Mouse (Mus musculus): ENCODE measurements around the gene Clec2g. TPM values are rescaled to one million over a fixed set of nuclear protein-coding genes. Genes with fewer than 3 reads are reported as not detected.
"Not testable (repeated sequence)": the region's sequence is repeated elsewhere in the genome, so short reads cannot be mapped to it uniquely, and the experiment has no call there.

Gene Clec2g
- polyA plus RNA-seq, 1 experiment: 0.35 TPM

DNA sequence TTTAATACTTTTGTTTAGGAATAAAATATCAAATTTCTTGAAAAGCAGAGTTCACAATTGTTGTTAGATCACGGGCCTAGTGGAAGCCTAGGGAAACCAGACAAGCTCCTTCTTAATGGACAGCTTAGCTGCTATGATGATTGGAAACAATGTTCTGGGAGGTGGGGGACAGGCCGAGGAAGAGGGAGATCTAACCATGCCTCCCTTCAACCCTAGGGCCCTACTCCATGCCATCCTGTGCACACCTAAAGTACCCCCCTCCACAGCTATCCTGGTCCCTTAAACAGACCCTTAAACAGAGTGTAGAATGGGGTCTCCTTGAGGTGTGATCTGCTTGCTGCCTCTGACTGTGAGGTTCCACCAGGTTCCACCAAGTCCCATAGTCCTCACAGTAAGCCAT is 38.0 kb downstream of the Clec2g start:
- WGBS: 89% methylated on average over 2 of the region's 2 CpGs
- DNase-seq (ENCODE audit: low read depth in 1 of 2, low spot score in 2 of 2): no peak
- Histone ChIP-seq H3K4me1 (ENCODE audit: control insufficient read depth, insufficient read depth, insufficient read length) (peaks cover 11% of the 10 kb centered on the region; the same call in 1 of the 2 replicates), H3K4me3 (ENCODE audit: extremely low read depth, insufficient read depth, insufficient read length) (peak overlapping the region; percentile 38; the same call in 1 of the 2 replicates), H3K36me3 (ENCODE audit: control insufficient read depth, insufficient read depth, low read length) (peaks cover 16% of the 10 kb centered on the region), H3K27ac (ENCODE audit: insufficient read depth, low read length) (peak overlapping the region; percentile 72), H3K27me3 (ENCODE audit: control insufficient read depth, insufficient read depth, low read length) (no peaks in the 10 kb centered on the region)
- TF ChIP-seq CTCF (IDR thresholded peaks at IDR 0.05; ENCODE audit: extremely low read depth, insufficient read depth, insufficient read length, insufficient replicate concordance) (no peak), POLR2A (IDR thresholded peaks at IDR 0.05; ENCODE audit: low read depth, low read length) (no peak)

DNA sequence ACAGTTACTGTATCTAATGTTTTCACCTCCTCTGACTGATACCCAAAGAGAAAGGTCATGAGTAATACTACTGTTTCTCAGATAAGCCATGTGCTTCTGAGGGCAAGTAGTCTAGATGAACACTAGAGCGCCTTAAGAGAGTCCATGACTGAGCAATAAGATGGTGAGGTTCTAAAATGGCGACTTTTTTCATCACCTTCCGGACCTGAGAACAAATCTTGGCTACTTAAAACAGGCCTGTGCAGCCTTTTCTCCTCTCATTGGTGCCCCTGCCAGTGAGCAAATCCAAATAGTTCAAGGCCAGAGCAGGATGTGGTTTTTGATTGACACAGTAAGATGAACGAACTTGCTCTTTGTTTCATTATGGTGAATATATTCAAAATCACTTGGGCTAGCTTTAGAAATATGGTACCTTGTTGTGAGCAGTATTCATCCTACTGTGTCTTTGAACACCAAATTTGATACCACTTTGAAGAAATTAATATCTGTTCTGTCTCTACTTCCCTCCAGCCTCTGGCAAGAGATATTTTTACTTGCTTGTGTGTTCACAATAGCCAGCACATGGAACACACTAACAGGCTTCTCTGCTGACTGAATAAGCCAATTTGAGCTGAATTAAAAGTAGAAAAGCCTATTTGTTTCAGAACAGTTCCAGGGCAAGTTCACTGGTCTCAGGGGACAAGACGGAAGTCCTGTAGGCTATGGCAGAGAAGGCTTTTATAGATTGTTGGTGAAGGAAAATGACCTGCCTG is 38.7 kb downstream of the Clec2g start:
- peak overlapping the region; percentile 87 for H3K27ac ChIP-seq (ENCODE audit: insufficient read depth, low read length)
- peak; percentile 25 to 29 for DNase-seq (ENCODE audit: low read depth in 1 of 2, low spot score in 2 of 2)
- H3K36me3 ChIP-seq (ENCODE audit: control insufficient read depth, insufficient read depth, low read length): peaks cover 16% of the 10 kb centered on the region
- TF ChIP-seq CTCF (IDR thresholded peaks at IDR 0.05; ENCODE audit: extremely low read depth, insufficient read depth, insufficient read length, insufficient replicate concordance): no peak
- TF ChIP-seq POLR2A (IDR thresholded peaks at IDR 0.05; ENCODE audit: low read depth, low read length): no peak
- H3K27me3 ChIP-seq (ENCODE audit: control insufficient read depth, insufficient read depth, low read length): no peaks in the 10 kb centered on the region
- H3K4me1 ChIP-seq (ENCODE audit: control insufficient read depth, insufficient read depth, insufficient read length): peaks cover 11% of the 10 kb centered on the region; the same call in 1 of the 2 replicates
- 49% methylated on average over 5 of the region's 5 CpGs for WGBS
- H3K4me3 ChIP-seq (ENCODE audit: extremely low read depth, insufficient read depth, insufficient read length): peak overlapping the region; percentile 60

- Histone ChIP-seq H3K4me1 (ENCODE audit: control insufficient read depth, insufficient read depth, insufficient read length) (peaks cover 11% of the 10 kb centered on the region; the same call in 1 of the 2 replicates), H3K27me3 (ENCODE audit: control insufficient read depth, insufficient read depth, low read length) (no peaks in the 10 kb centered on the region), H3K36me3 (ENCODE audit: control insufficient read depth, insufficient read depth, low read length) (peaks cover 16% of the 10 kb centered on the region), H3K4me3 (ENCODE audit: extremely low read depth, insufficient read depth, insufficient read length) (peak overlapping the region; percentile 60), H3K27ac (ENCODE audit: insufficient read depth, low read length) (peak overlapping the region; percentile 87)
- TF ChIP-seq POLR2A (IDR thresholded peaks at IDR 0.05; ENCODE audit: low read depth, low read length) (no peak), CTCF (IDR thresholded peaks at IDR 0.05; ENCODE audit: extremely low read depth, insufficient read depth, insufficient read length, insufficient replicate concordance) (no peak)
- WGBS: 88% methylated on average over 3 of the region's 3 CpGs
- DNase-seq (ENCODE audit: low read depth in 1 of 2, low spot score in 2 of 2): no peak
Measured at GRCm38 (mm10) chr6:128973439-128973697, 39.2 kb downstream of the Clec2g start.

- not testable (repeated sequence) for H3K4me1 ChIP-seq (ENCODE audit: control insufficient read depth, insufficient read depth, insufficient read length); H3K27me3 ChIP-seq (ENCODE audit: control insufficient read depth, insufficient read depth, low read length); H3K36me3 ChIP-seq (ENCODE audit: control insufficient read depth, insufficient read depth, low read length)
- Histone ChIP-seq H3K27ac (ENCODE audit: insufficient read depth, low read length) (peak overlapping the region; percentile 81), H3K4me3 (ENCODE audit: extremely low read depth, insufficient read depth, insufficient read length) (peak overlapping the region; percentile 48)
- peak in 1 of 2 experiments; percentile 27 for DNase-seq (ENCODE audit: low read depth in 1 of 2, low spot score in 2 of 2)
Measured at GRCm38 (mm10) chr6:128974850-128975249, 40.7 kb downstream of the Clec2g start.

GRCm38 (mm10) chr6:128976194-128976593 is 42.0 kb downstream of the Clec2g start:
- Histone ChIP-seq H3K36me3 (ENCODE audit: control insufficient read depth, insufficient read depth, low read length) (peaks cover 3% of the 10 kb centered on the region), H3K4me3 (ENCODE audit: extremely low read depth, insufficient read depth, insufficient read length) (no peak overlapping the region), H3K27ac (ENCODE audit: insufficient read depth, low read length) (peak overlapping the region; percentile 95), H3K4me1 (ENCODE audit: control insufficient read depth, insufficient read depth, insufficient read length) (peaks cover 5% of the 10 kb centered on the region; the same call in 1 of the 2 replicates), H3K27me3 (ENCODE audit: control insufficient read depth, insufficient read depth, low read length) (no peaks in the 10 kb centered on the region)
- TF ChIP-seq POLR2A (IDR thresholded peaks at IDR 0.05; ENCODE audit: low read depth, low read length) (peak; percentile 22; the same call in 1 of the 2 replicates), CTCF (IDR thresholded peaks at IDR 0.05; ENCODE audit: extremely low read depth, insufficient read depth, insufficient read length, insufficient replicate concordance) (no peak)
- peak; percentile 29 to 33 for DNase-seq (ENCODE audit: low read depth in 1 of 2, low spot score in 2 of 2)

- not testable (repeated sequence) for H3K4me3 ChIP-seq (ENCODE audit: extremely low read depth, insufficient read depth, insufficient read length); H3K36me3 ChIP-seq (ENCODE audit: control insufficient read depth, insufficient read depth, low read length); DNase-seq (ENCODE audit: low read depth in 1 of 2, low spot score in 2 of 2); H3K4me1 ChIP-seq (ENCODE audit: control insufficient read depth, insufficient read depth, insufficient read length); H3K27ac ChIP-seq (ENCODE audit: insufficient read depth, low read length); H3K27me3 ChIP-seq (ENCODE audit: control insufficient read depth, insufficient read depth, low read length)
- WGBS: 86% methylated on average over 4 of the region's 4 CpGs
Measured at GRCm38 (mm10) chr6:128981951-128982541, 47.9 kb downstream of the Clec2g start.

DNA sequence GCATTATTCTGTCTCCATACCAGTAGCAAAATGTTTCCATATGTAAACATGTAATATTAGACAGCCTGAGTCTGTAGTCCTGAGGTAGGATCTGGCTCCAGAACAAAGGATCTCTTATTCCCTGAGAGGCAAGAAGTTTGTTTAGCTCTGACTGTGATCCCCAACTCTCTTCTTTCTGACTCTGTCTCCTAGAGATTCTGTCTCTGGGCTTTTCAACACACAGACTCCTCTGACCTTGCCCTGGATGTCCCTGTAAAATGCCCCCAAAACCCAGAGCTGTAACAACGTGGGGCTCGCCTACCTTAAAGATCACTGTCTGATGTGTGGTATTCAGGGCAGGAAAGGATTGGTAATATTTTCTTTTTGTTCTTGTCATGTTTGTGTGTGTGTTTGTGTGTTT is 58.2 kb downstream of the Clec2g start:
- 77% methylated on average over 2 of the region's 2 CpGs for WGBS
- Histone ChIP-seq H3K27me3 (ENCODE audit: control insufficient read depth, insufficient read depth, low read length) (no peaks in the 10 kb centered on the region), H3K36me3 (ENCODE audit: control insufficient read depth, insufficient read depth, low read length) (no peaks in the 10 kb centered on the region), H3K4me1 (ENCODE audit: control insufficient read depth, insufficient read depth, insufficient read length) (peaks cover 8% of the 10 kb centered on the region; the same call in 1 of the 2 replicates), H3K27ac (ENCODE audit: insufficient read depth, low read length) (peak overlapping the region; percentile 33), H3K4me3 (ENCODE audit: extremely low read depth, insufficient read depth, insufficient read length) (no peak overlapping the region)
- no peak for TF ChIP-seq CTCF (IDR thresholded peaks at IDR 0.05; ENCODE audit: extremely low read depth, insufficient read depth, insufficient read length, insufficient replicate concordance)
- TF ChIP-seq POLR2A (IDR thresholded peaks at IDR 0.05; ENCODE audit: low read depth, low read length): no peak
- DNase-seq (ENCODE audit: low read depth in 1 of 2, low spot score in 2 of 2): no peak

Data from spleen, adult 2 months (tissue).